Mouse (Mus musculus) urinary bladder, adult 2 months (tissue): Measurements from ENCODE around the gene 4930404H24Rik. TPM values are rescaled to one million over a fixed set of nuclear protein-coding genes. Genes with fewer than 3 reads are reported as not detected.

Source experiments
- DNase-seq: peaks from one replicate; pipeline ENCODE4 v3.0.0; 2022; ENCODE audit warnings: low spot score
- polyA plus RNA-seq: library from polyadenylated mRNA; depleted of rRNA; stranded (reverse); fragments of >200 nt; gene quantifications from 2 replicates; pipeline ENCODE4 v1.2.3, GENCODE M21; 2012; rRNA removed

Gene 4930404H24Rik
- polyA plus RNA-seq, result not detected in 2 replicates

GRCm38 (mm10) chr2:153492573-153493392, at the start of gene 4930404H24Rik:
Gene 4930404H24Rik (plus strand): TSS chr2:153492790.
- peak; percentile 58 for DNase-seq

GRCm38 (mm10) chr2:153443434-153444240, 49.0 kb upstream of the 4930404H24Rik start:
- peak; percentile 37 for DNase-seq

- DNase-seq, result peak; percentile 62
These were observed 48.1 kb upstream of the 4930404H24Rik start for GRCm38 (mm10) chr2:153444254-153445136.

- DNase-seq, result no peak
These were observed 47.2 kb upstream of the 4930404H24Rik start for GRCm38 (mm10) chr2:153445137-153446016.

GRCm38 (mm10) chr2:153446017-153446408, 46.6 kb upstream of the 4930404H24Rik start:
- no peak for DNase-seq

GRCm38 (mm10) chr2:153446476-153446875, 46.1 kb upstream of the 4930404H24Rik start:
- DNase-seq, result no peak

GRCm38 (mm10) chr2:153447719-153448118, 44.9 kb upstream of the 4930404H24Rik start:
- DNase-seq, result no peak

- no peak for DNase-seq
These were observed 44.1 kb upstream of the 4930404H24Rik start for GRCm38 (mm10) chr2:153448519-153448918.

- no peak for DNase-seq
These were observed 38.4 kb upstream of the 4930404H24Rik start for GRCm38 (mm10) chr2:153453961-153454759.

- no peak for DNase-seq
These were observed 37.6 kb upstream of the 4930404H24Rik start for GRCm38 (mm10) chr2:153454841-153455506.

- no peak for DNase-seq
These were observed 35.1 kb upstream of the 4930404H24Rik start for GRCm38 (mm10) chr2:153457467-153457866.

GRCm38 (mm10) chr2:153458022-153458441, 34.6 kb upstream of the 4930404H24Rik start:
- no peak for DNase-seq

- no peak for DNase-seq
These were observed 29.3 kb upstream of the 4930404H24Rik start for GRCm38 (mm10) chr2:153463257-153463656.

GRCm38 (mm10) chr2:153467372-153467771, 25.2 kb upstream of the 4930404H24Rik start:
- DNase-seq, result no peak

GRCm38 (mm10) chr2:153469317-153469716, 23.3 kb upstream of the 4930404H24Rik start:
- DNase-seq, result no peak

GRCm38 (mm10) chr2:153469764-153470163, 22.8 kb upstream of the 4930404H24Rik start:
- DNase-seq, result no peak

GRCm38 (mm10) chr2:153470983-153471382, 21.6 kb upstream of the 4930404H24Rik start:
- DNase-seq, result no peak

- DNase-seq, result no peak
These were observed 17.2 kb upstream of the 4930404H24Rik start for GRCm38 (mm10) chr2:153475114-153476112.
